Mouse (Mus musculus) lung, postnatal 36 days (tissue): ENCODE data around the gene Svep1.

Source experiments
- DNase-seq: peaks from one replicate; pipeline ENCODE4 v3.0.0; 2022; ENCODE audit warnings: mixed read lengths

The Svep1 gene

DNA sequence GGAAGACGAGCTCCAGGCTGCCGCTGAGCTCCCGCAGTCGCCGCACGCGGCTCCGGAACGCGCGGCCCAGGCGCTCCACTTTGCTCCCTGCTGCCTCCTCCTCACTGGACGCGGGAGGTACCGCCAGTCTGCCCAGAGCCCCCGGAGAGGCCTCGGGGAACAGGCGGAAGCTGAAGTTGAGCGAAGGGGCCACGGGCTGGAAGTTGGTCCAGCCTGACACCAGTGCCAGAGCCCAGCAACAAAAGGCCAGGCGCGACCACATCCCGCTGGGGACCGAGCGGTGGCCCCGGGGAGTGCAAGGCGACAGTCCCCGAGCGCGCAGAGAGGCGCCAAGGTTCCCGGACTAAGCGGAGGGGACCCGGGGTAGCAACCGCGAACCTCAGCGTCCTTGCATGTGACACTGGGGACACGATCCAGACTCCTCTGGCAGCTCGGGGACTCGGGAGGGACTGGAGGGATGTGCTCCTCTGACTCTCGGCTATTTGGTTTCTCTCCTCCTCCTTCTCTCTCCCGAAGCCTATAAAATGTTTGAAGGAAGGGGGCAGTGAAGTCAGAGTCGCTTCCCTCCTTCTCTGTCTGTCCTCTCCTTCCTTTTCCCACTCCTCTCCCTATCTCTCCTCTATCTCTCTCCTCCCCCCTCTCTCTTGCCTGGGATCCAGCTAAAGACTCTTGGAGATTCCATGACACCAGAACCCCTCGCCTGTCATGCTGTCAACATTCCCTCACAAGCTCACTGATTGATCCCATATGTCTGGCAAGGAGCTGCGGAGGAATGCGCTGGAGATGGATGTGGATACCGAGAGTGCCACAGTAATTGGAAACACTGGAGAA lies at the start of gene Svep1:
Gene Svep1 (minus strand): TSS at position 745 of the 831 bp plus-strand sequence.
- DNase-seq = peak; percentile 54

DNA sequence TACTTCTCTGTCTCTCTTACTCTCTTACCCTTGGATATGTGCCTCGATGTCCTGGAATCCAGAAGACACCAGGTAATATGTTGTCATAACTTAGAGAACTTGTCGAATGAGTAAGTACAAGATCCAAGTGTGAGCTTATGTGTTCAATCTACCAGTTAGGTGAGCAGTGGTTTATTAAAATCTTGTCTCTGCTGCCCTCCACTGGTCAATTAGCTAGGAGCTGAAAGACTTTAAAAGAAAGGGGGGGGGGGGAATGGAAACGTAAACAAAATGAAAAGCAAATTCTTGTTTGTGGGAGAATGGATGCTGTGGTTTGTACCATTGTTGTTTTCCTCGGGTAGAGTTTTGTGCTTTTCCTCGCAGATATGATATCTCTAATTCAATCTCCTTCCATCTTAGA lies 46.8 kb upstream of the Svep1 start:
- DNase-seq = peak; percentile 83

DNA sequence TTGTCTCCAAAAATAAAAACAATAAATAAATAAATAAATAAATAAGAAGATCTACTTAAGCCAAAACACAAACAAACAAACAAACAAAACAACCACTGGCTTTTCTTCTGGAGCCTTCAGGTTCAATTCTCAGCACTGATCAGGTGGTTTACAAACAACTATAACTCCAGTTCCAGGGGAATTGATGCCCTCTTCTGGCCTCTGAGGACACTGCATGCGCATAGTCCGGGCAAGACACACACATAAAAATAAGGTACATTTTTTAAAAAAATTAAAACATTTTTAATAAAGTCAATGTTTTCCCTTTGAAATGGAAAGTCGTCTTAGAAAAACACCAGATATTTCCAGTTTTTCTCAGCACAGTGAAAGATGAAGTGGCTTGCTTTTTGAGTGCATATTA lies 45.7 kb upstream of the Svep1 start:
- peak; percentile 8 for DNase-seq

DNA sequence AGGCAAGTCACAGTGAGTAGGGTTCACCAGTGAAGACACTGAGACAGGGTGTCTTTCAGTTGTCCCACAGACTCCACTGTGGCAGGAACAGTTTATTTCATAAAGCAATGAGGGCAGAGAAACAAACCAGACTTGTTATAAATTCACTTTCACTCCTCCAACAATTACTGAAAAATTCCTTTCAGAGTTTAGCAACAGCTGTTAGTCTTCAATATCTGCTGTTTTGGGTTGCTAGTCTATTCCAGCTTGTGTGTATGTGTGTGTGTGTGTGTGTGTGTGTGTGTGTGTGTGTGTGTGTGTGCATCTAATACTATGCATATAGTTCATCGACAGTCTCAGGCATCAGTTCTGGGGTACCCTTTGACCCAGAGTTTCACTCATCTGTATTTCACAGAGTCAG lies 38.9 kb upstream of the Svep1 start:
- DNase-seq = no peak

DNA sequence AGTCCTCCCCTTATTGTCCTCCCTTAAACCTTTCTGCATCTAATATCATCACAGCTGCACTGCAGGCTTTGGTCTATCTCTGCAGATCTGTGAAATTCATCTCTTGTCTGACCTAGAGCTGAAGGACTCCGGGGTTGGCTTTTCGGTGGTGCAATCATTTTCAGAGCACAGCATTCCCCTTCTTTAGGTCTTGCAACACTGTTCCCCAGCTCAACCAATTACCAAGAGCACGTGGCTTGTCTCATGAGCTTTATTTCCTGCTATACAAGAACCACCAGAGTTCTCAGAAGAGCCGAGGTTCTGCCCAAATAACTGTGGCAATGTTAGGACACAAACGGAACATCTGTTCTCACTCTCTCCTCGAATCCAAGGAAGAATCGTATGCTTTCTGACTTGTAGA lies 33.8 kb upstream of the Svep1 start:
- DNase-seq = peak; percentile 74

DNA sequence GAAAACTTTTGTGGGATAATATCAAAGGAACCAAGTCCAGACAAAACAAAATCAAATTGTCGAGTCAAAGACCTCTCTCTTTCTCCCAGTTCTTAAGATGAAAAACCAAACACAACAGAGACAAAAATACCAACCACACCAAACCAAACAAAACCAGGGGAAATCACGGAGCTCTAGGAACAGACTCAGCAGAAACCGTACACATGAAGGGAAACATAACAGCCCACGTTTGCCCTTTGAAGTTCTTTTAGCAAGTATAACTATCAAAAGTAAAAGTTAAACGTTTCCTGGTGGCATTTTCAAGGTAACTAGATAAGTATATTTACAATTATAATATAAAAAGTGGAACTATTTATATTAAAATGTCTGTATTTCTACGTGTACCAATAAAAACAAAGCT lies 29.2 kb upstream of the Svep1 start:
- no peak for DNase-seq

DNA sequence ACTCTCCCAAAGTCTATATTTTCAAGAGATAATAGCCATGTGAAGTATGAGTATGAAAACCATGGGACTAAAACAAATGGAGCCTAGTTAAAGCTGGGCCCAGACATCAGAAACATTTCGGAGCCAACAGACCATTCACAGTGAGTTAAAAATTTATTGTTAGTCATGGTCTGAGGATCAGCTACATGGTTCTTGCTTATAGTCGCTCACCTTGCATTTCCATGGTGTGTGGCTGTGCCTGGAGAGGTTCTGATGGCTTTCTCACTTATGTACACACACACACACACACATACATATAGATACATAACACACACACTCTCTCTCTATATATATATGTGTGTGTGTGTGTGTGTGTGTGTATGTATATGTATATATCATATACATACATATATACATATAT lies 16.8 kb upstream of the Svep1 start:
- DNase-seq = no peak

DNA sequence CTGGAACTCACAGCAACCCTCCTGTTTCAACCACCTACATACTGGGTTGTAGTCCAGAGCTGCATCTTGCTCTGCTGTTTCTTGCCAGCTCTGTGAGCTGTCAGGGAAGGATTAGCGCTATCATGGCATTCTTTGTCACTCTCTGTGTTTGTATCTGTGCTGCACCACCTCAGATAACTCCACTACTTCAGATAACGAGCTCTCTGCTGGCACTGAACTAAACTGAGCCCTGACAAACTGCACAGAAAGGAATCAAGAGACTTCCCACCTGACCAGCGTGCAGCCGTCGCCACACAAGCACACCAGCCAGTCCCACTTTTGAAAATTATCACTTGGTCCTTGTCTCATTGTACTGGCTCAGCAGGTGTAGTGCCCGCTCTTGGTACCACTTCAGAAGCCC lies 4.7 kb upstream of the Svep1 start:
- DNase-seq = no peak

DNA sequence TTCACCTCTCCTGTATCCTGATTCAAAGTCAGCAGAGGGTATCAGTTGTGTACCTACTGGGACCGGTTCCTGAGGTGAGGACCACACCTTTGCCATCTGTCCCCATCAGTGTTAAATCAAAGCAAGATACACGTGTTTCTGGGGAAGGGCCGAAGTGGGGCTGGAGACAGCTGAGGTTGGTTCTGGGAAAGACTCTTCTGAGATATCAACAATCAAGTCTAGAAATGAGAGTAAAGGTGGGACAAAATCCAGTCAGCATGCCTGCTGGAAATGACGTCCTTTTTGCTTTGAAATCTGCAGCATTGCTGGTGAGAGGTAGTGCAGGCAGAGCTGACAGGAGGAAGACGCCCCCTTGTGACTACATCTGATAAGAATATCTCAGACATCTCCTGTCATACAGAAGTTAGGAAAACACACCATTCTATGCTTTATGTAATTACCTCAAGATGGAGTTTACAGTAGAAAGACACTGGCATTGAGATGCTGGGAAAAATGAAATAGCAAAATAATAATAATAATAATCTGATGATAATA lies 4.0 kb upstream of the Svep1 start:
- peak; percentile 46 for DNase-seq

DNA sequence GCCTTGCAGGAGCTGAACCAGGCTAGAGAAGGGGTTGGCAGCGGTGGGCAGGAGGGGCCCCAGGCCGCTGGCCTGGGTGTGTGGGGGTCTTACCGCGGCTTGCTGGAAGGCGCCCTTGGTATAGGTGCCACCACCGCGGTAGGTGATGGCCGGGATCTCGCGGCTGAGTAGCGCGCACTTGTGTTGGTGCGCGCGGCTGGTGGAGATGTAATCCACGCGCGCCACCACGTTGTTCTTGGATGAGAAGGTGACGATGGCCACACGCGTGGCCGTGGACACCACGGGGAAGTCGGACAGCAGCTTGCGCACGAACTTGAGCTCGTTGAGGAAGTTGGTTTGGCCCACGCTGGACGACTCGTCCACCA lies 927 bp downstream of the Svep1 start:
- DNase-seq = no peak

DNA sequence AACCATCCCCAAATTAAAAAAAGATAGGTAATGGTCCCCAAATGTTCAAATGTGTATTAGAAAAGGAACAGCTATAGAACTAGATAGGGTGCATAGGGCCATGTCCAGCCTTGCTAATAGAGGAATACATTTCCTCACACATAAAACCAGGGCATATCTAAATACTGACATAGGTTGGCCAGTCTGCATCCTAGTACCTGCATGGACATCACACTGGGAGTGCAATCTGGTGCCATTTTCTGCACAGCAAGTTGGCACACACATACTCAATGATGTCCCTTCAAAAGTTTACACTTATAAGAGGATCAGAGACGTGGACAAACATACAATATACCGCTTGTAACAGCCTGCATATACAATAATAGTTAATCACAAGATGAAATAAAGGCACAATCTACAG lies 5.0 kb downstream of the Svep1 start:
- DNase-seq = no peak

DNA sequence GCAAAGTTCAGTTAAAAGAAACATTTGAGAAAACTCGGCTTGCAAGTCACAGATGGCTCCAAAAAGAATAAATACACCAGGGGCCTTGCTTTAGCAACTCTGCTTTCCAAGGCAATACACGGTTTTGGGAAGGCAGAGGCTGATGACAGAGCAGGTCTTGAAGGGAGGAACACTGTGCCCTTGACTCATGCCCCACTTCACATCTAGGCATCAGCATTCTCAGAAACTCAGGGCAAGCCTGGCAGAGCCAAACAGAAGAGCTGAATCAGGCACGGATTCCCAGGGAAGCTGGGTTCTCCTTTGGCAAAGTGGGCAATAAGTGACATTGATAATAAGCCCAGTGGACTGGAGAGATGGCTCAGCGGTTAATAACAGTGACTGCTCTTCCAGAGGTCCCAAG lies 5.8 kb downstream of the Svep1 start:
- no peak for DNase-seq

DNA sequence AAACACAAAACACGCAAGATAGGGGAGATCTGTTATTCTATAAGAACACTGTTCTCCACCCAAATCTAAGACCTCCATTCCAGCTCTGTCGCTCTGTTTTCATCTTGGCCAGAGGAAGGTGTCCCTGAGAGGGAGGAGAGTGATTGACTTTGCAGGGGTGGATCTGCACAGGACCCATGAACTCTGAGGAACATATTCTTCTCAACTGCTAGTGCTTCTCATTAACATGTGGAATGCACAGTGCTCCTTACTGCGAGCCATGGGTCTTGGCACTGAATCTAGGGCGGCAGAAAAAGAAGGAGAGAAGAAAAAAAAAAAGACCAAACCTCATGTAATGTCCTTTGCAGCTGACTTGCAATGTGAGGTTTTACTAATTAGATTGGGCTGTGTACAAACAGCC lies 9.4 kb downstream of the Svep1 start:
- DNase-seq = no peak

DNA sequence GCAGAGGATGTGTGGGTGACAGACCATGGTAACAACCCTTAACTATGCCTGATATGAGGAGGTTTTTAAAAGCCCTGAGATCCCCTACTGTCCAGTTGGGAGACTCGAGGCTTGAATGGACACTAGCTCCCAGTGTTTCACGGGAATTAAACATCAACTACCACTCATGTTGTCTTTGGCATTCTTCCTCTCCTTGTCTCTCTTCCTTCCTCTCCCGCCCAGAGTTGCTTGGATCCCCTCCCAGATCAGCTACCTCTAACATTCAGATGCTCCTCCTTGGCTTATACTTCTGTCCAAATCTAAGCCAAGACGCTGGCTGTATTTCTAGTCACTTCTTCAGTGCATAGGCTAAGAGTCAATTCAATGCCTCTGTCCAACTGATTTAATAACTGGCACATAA lies 9.9 kb downstream of the Svep1 start:
- peak; percentile 41 for DNase-seq

DNA sequence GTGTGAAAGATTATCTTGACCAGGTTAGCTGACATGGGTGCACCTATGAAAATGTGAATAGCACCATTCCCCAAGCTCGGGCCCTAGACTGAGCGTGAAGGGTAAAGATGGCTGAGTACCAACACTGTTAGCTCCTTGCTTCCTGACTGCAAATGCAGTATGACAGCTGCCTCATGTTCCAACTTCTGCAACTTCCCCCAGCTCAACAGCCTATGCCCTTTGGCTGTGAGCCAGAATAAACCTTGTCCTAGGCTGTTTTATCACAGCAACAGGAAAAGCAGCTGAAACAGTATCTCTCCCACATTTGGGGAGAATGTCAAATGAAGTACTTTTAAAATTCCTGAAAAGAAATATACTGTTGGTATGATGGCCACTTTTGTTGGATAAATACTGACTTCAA lies 10.7 kb downstream of the Svep1 start:
- no peak for DNase-seq

DNA sequence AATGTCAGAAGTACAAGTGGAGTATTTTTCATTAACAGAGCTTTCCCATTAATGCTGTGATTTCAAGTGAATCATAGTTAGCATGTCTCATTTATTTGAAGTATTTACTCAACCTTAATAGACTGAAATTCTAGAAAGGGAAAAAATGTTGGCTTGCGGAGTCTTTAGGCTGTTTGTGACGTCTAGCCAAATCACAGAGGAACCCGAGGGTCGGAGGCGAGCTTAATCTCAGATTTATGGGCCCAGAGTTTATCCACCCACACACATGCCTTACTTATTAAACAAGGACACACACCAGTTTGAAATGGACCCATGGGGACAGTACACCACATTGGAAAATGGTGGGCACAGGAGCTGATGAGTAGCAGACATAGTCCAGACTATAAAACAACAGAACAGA lies 17.4 kb downstream of the Svep1 start:
- DNase-seq = no peak

DNA sequence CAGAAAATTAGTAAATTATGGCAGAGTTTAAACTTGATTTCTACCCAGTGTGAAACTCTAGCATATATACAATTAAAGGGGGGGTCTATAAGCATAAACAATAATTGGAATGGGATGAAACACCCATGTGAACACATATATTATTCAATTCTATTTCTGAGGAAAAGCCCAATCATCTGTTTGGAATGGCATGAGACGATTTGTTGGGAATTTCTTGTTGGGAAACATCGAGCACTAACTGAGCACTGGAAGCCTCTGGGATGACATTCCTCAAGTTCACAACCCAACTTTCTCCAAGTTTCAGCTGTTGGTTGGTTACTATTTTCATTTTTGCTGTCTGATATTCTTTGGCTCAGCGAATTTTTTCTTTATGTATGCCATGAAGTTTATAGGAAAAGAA lies 21.3 kb downstream of the Svep1 start:
- DNase-seq = no peak

DNA sequence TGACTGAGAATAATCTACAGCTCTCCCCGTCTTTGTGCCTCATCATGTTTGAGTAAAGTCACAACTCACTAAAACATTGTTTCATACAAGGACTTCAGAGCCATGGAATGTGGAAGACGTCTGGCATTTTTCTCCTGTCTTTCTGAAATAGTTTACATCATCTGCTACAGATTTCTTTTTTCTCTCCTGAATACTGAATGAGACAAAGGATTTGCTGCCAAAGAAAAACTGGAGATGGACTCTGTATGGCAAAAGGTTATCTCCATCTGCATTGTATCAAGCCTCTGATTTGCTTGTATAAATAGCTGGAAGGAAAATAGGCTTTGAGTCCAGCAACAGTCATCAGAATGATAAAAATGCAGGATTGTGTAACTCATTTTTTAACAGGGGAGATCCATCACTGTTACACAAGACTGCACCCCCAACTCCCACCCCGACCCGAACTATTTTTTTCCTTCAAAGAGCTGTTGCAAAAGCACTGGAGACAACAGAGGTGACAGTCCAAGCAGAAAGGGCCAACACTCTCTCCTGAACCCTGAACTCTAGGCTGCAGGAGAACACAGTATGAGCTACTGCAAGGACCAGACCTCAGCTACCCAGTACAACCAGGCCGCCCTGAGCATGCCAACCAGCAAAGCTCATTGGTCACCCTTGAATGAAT lies 21.8 kb downstream of the Svep1 start:
- DNase-seq = peak; percentile 53

DNA sequence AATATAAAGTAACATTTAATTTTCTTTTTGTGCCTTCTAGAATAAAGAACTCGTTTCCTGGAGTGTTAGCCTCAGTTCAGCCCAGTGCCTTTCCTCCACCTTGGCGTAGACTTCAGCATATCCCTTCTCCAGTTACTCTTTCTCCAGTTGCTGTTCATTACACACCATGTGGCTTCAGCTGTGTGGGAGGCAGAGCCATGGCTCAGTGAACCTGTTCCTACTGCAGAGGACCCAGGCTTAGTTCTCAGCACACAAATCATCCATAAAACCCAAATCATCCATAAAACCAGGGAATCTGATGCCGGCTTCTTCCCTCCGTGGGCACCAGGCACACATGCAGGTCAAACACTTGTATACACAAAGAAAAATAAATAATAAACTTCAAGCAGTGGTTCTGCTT lies 22.8 kb downstream of the Svep1 start:
- DNase-seq = no peak

DNA sequence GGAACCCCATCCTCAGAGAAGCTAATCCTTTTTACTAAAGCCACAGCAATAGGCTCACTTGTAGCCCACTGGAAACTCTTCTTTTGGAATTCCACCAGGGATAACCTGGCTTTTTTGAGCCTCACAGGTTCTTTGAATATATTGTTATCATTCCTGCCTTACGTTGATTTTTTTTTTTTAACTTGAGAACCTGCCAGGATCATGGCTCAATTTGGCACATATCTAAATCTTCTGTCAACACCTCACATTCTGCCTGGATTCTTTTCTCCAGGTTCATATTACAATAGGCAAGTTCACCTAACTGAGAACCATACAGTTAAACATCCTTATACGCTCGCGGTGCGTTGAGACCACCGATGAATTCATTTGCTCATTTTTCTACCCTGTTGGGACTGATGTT lies 28.2 kb downstream of the Svep1 start:
- DNase-seq = no peak

DNA sequence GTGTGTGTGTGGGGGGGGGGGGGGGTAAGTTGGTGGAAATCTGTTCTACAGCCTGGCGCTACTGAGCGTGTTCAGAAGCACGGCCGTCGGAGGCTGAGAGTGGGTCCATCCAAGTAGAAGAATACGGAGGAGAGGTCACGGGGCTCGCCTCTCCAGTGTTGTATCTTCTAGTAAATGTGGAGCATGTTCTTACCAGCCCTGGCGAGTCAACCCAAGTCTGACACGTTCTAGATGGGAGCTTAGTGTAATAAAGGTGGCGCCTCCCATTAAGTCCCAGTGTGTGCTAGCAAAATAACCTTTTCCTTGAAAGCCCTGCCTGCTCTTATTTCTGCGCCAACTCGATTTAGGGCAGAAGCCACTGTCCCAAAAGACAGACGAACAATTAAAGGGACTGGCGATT lies 29.4 kb downstream of the Svep1 start:
- DNase-seq = no peak

DNA sequence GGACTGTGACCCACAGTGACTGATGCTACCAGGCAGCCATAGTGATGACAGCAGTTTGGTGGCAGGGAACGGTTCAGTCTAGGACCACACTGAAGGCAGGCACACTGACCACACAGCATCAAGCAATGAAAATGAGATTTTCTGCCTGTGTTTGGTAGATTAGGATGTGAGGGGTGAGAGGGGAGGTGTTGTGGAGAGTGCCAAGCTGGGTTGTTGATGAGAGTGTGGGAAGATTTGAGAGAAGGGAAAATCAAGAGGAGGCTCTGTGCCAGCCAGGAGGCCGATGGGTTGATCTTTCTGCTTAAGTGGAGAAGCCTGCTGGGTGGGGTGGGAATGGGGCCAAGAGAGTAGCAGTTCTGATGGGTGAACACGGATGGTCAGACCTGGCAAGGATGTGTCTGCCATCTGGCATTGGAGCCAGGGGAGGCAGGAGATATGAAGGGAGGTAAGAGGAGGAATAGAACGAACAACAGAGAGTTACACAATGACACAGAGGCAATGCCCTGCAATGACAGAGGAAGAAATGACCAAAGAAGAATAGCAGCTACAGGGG lies 32.1 kb downstream of the Svep1 start:
- no peak for DNase-seq

DNA sequence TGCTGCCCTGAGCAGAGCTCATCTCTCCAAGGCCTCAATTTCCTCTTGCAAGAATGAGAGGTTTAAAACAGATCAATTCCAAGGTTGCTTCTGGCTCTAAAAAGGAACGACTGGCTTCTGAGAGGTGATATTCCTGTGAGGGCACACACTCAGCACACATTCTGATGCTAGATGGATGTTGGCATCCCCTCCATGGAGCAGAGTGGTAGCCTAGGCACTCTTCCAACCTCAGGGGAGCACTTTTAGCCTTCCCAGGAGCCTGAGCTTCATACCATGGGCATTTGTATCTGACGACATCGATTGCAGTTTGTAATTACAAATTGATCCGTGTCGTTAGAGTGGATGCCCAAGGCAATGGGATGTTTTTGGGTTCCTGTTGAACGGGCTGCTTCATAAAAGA lies 33.3 kb downstream of the Svep1 start:
- DNase-seq = no peak

DNA sequence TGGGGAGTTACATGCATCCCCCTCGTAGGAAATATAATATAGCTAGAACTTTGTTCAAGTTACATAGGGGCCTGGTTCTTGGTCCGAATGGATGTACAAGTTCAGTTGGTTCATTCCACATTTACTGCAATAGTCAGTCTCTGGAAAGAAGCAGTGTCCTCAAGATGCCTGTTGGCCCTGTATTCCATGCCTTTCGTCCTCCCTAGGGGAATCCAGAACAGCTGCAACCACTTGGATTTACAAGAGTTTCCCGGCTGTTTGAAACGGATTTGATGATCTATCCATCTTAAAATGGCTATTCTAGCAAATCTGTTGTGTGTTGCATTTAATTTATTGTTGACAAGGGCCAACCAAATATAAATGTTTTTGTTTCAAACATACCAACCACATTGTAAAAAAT lies 36.2 kb downstream of the Svep1 start:
- DNase-seq = peak; percentile 30
